Mouse (Mus musculus) heart, embryonic 14.5 days (tissue): Measurements from ENCODE around the gene Syt12. TPM values are rescaled to one million over a fixed set of nuclear protein-coding genes. Genes with fewer than 3 reads are reported as not detected.

Source experiments
- ATAC-seq: fragments of 200-750 bp; cut with Nextera tagmentation; 2 replicates; pipeline ENCODE4 v1.8.0; 2017; ENCODE audit warnings: low read depth, moderate TSS enrichment; ENCODE audit not compliant: insufficient number of reproducible peaks, insufficient read depth, low FRiP score
- H3K27ac ChIP-seq, 2 experiments: fragments of 200-500 bp in 1 of 2; fragments of 300-500 bp in 1 of 2; sonication (generic) in 1 of 2; replicated peaks in 1 of 2; 2 replicates each; pipeline ENCODE4 v1.5.1; 2012 to 2014; ENCODE audit warnings: low read depth in 2 of 2, low read length in 2 of 2, control low read depth in 1 of 2, mild to moderate bottlenecking in 1 of 2, mixed read lengths in 1 of 2; ENCODE audit not compliant: control insufficient read depth in 1 of 2, insufficient read depth in 1 of 2
- H3K27me3 ChIP-seq: fragments of 300-500 bp; sonication (generic); 2 replicates; pipeline ENCODE4 v1.6.1; 2014; ENCODE audit warnings: mild to moderate bottlenecking, low read length, control low read depth; ENCODE audit not compliant: control insufficient read depth, insufficient read depth
- H3K36me3 ChIP-seq: fragments of 300-500 bp; sonication (generic); 2 replicates; pipeline ENCODE4 v1.6.1; 2014; ENCODE audit warnings: mild to moderate bottlenecking, control low read depth, low read length, mixed read lengths; ENCODE audit not compliant: control insufficient read depth, insufficient read depth
- H3K4me1 ChIP-seq, 2 experiments: fragments of 200-500 bp in 1 of 2; fragments of 300-500 bp in 1 of 2; sonication (generic) in 1 of 2; 2 replicates each; pipeline ENCODE4 v1.6.1; 2012 to 2014; ENCODE audit warnings: low read length in 2 of 2, control low read depth in 1 of 2, mixed read lengths in 1 of 2; ENCODE audit not compliant: control insufficient read depth in 2 of 2, insufficient read depth in 2 of 2
- H3K4me2 ChIP-seq: fragments of 300-500 bp; sonication (generic); 2 replicates; pipeline ENCODE4 v1.6.1; 2014; ENCODE audit warnings: mild to moderate bottlenecking, low read length
- H3K4me3 ChIP-seq, 2 experiments: fragments of 200-500 bp in 1 of 2; fragments of 300-500 bp in 1 of 2; sonication (generic) in 1 of 2; 2 replicates each; pipeline ENCODE4 v1.5.1; 2012 to 2014; ENCODE audit warnings: low read length in 2 of 2, mild to moderate bottlenecking in 2 of 2, control low read depth in 1 of 2, low read depth in 1 of 2, moderate library complexity in 1 of 2; ENCODE audit not compliant: control insufficient read depth in 1 of 2, insufficient read depth in 1 of 2
- H3K9ac ChIP-seq: fragments of 300-500 bp; sonication (generic); 2 replicates; pipeline ENCODE4 v1.6.1; 2014; ENCODE audit warnings: mild to moderate bottlenecking, low read length
- H3K9me3 ChIP-seq: fragments of 300-500 bp; sonication (generic); 2 replicates; pipeline ENCODE4 v1.6.1; 2016; ENCODE audit warnings: low read length, control low read depth; ENCODE audit not compliant: control insufficient read depth
- WGBS: fragments of 180-500 bp; shearing (Covaris S2); extraction: QIAGEN DNeasy Blood & Tissue Kit; methylation state at CpG from one replicate; pipeline ENCODE4 v1.1.7; 2014; 5-methylcytosine and 5-hydroxymethylcytosine counted together
- polyA plus RNA-seq: library from polyadenylated mRNA; unstranded; fragments of >200 nt; fragmentation: Nextera tagmentation; extraction: Ambion mirVana; gene quantifications from 2 replicates; pipeline ENCODE4 v1.2.1, GENCODE M21; 2014

Syt12 gene
- polyA plus RNA-seq, 1 experiment from 2014 or later = 0.95 TPM

DNA sequence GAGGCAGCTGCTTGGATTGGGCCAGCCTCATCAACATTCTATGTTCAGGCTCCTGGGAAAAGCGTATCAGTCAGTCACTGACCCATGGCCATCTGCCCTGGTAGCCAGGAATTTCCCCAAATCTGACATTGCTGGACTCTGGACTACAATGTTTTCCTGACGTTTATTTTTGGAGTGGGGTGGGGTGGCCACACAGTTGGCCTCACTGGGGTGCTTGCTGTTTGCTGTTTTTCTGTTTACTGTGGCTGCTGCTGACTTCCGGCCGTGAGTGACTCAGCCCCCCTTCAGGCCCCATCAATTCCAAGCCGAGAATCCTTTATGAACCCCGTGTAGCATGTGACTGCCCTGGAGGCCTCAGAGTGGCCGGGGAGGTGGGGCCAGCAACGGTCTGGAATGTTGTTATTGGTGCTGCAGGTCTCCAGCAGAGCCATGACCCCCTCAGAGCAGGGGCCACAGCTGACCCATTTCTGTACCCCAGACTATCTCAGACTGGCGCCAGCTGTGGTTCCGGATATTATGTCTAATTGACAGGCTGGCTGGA, 35.6 kb downstream of the Syt12 start:
- H3K27ac ChIP-seq = peak overlapping the region; percentile 17 to 56; a peak in 3 of 4 replicates
- 23% methylated on average over 10 of the region's 10 CpGs for WGBS

GRCm38 (mm10) chr19:4441090-4441591, 36.1 kb downstream of the Syt12 start:
- H3K27me3 ChIP-seq = no peaks in the 10 kb centered on the region
- no peak for ATAC-seq
- H3K27ac ChIP-seq = peak overlapping the region; percentile 17 to 56; a peak in 3 of 4 replicates
- H3K9me3 ChIP-seq = no peaks in the 10 kb centered on the region
- H3K4me1 ChIP-seq = peaks cover 20 to 27% of the 10 kb centered on the region in 2 experiments
- H3K4me2 ChIP-seq = peak overlapping the region; percentile 23; the same call in 1 of the 2 replicates
- WGBS = 28% methylated on average over 6 of the region's 6 CpGs
- no peak overlapping the region for H3K9ac ChIP-seq
- no peaks in the 10 kb centered on the region for H3K36me3 ChIP-seq
- no peak overlapping the region for H3K4me3 ChIP-seq

More for the DNA sequence above, 35.6 kb downstream of the Syt12 start:
- no peaks in the 10 kb centered on the region for H3K27me3 ChIP-seq
- H3K4me3 ChIP-seq = no peak overlapping the region
- H3K9ac ChIP-seq = peak overlapping the region; percentile 25; the same call in 1 of the 2 replicates
- peak overlapping the region; percentile 23 for H3K4me2 ChIP-seq
- peaks cover 16 to 23% of the 10 kb centered on the region in 2 experiments for H3K4me1 ChIP-seq
- ATAC-seq = no peak; the same call in 1 of the 2 replicates
- H3K9me3 ChIP-seq = no peaks in the 10 kb centered on the region
- H3K36me3 ChIP-seq = no peaks in the 10 kb centered on the region

GRCm38 (mm10) chr19:4440222-4440621, 37.0 kb downstream of the Syt12 start:
- H3K4me1 ChIP-seq = peaks cover 22 to 29% of the 10 kb centered on the region in 2 experiments
- H3K9ac ChIP-seq = peak overlapping the region; percentile 85; the same call in 1 of the 2 replicates
- no peaks in the 10 kb centered on the region for H3K9me3 ChIP-seq
- H3K27ac ChIP-seq = no peak overlapping the region; a peak in 1 of 4 replicates
- ATAC-seq = no peak
- WGBS = 10% methylated on average over 8 of the region's 8 CpGs
- H3K4me2 ChIP-seq = peak overlapping the region; percentile 91
- 0 out of 2 replicates have a peak, but pooled peaks cover 7% of the 10 kb centered on the region for H3K36me3 ChIP-seq
- H3K27me3 ChIP-seq = no peaks in the 10 kb centered on the region
- peak overlapping the region in 1 of 2 experiments; percentile 63; a peak in 1 of 4 replicates for H3K4me3 ChIP-seq

DNA sequence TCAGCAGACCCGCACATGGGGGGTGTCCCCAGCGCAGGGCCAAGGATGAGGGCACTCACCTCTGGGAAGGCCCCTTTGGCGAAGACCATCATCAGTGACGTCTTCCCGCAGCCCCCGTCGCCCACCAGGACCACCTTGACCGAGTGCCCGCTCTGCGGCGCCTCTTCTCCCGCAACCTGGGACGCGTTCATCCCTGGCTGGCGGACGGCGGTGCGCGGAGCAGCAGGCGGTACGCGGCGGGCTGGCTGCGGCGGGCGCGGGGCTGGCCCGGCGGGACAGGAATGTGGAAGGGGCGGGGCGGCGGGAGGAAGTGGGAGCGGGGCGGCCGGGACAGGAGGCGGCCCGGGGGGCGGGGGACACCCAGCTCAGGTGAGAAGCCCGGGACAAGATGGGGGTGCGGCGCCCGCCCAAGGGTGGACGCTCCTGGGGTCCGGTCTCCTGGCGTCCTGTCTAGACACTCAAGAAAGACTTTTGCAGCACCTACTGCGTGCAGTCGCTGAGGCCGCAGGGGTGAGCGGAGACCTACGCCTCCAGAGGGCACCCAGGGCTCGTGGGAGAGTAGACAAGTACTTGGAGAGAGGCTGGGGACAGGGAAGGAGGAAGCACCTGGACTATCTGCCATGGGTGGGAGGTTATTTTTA, 38.0 kb downstream of the Syt12 start, which contains the start of gene Rhod:
Gene Rhod, minus strand, starts transcription at position 272 of the 641 bp plus-strand sequence.
- H3K4me2 ChIP-seq = peak within 1 kb of the TSS; percentile 91
- H3K36me3 ChIP-seq = 0 out of 2 replicates have a peak, but pooled peaks cover 7% of the 10 kb centered on the region
- peak within 1 kb of the TSS; percentile 63 to 68 for H3K4me3 ChIP-seq
- H3K27ac ChIP-seq = peak within 1 kb of the TSS in 1 of 2 experiments; percentile 54; a peak in 2 of 4 replicates
- 0 out of 2 replicates have a peak, but pooled peaks have one; percentile 20 for ATAC-seq
- H3K27me3 ChIP-seq = no peaks in the 10 kb centered on the region
- no peaks in the 10 kb centered on the region for H3K9me3 ChIP-seq
- H3K4me1 ChIP-seq = peaks cover 22 to 29% of the 10 kb centered on the region in 2 experiments
- peak within 1 kb of the TSS; percentile 85 for H3K9ac ChIP-seq
- WGBS = under 1% methylated on average over 51 of the region's 51 CpGs

- Histone ChIP-seq H3K9ac (peak overlapping the region; percentile 85), H3K9me3 (no peaks in the 10 kb centered on the region), H3K4me1 (peaks cover 22 to 29% of the 10 kb centered on the region in 2 experiments), H3K27ac (peak overlapping the region in 1 of 2 experiments; percentile 54; a peak in 1 of 4 replicates), H3K36me3 (0 out of 2 replicates have a peak, but pooled peaks cover 7% of the 10 kb centered on the region), H3K4me2 (peak overlapping the region; percentile 91), H3K27me3 (no peaks in the 10 kb centered on the region), H3K4me3 (peak overlapping the region; percentile 63 to 68)
- no peak for ATAC-seq
- WGBS = 5% methylated on average over 8 of the region's 8 CpGs
These were observed 38.5 kb downstream of the Syt12 start for GRCm38 (mm10) chr19:4438791-4439160.

DNA sequence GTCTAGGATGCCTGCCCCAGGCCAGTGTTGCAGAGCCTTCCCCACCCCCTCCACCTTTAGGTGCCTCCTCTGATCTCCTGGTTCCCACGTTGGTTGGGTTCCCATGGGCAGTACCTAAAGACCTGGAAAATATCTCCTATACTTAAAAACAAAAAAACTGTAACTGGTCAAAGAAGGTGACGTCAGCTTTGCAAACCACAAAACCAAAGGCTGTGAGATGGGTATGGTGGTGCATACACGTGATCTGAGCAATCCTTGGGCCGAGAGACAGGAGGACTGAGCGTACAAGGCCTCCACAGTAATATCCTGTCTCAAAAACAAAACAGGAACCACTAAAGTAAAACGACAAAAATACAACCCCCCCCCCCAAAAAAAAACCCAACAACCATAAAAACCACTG, 39.4 kb downstream of the Syt12 start:
- 0 out of 2 replicates have a peak, but pooled peaks cover 7% of the 10 kb centered on the region for H3K36me3 ChIP-seq
- no peak overlapping the region for H3K9ac ChIP-seq
- H3K4me3 ChIP-seq = no peak overlapping the region
- peak overlapping the region; percentile 91; the same call in 1 of the 2 replicates for H3K4me2 ChIP-seq
- no peaks in the 10 kb centered on the region for H3K9me3 ChIP-seq
- WGBS = 72% methylated on average over 6 of the region's 6 CpGs
- H3K27ac ChIP-seq = no peak overlapping the region
- H3K4me1 ChIP-seq = peaks cover 22 to 29% of the 10 kb centered on the region in 2 experiments
- no peaks in the 10 kb centered on the region for H3K27me3 ChIP-seq
- ATAC-seq = no peak

- Histone ChIP-seq H3K27me3 (no peaks in the 10 kb centered on the region), H3K9me3 (no peaks in the 10 kb centered on the region), H3K36me3 (peaks cover 18% of the 10 kb centered on the region), H3K9ac (no peak overlapping the region), H3K4me1 (peaks cover 17 to 20% of the 10 kb centered on the region in 2 experiments), H3K4me2 (no peak overlapping the region), H3K4me3 (no peak overlapping the region), H3K27ac (no peak overlapping the region)
- no peak for ATAC-seq
- 33% methylated on average over 3 of the region's 3 CpGs for WGBS
These were observed 41.0 kb downstream of the Syt12 start for GRCm38 (mm10) chr19:4436254-4436653.
